Mouse (Mus musculus): ENCODE results near the gene Sec61a1.

- no peak for TF ChIP-seq GATA1 (IDR thresholded peaks at IDR 0.05; ENCODE audit: borderline replicate concordance, low read length)
- TF ChIP-seq FLI1 (IDR thresholded peaks at IDR 0.05; ENCODE audit: low read length), result no peak
Measured at GRCm38 (mm10) chr6:88524056-88524455, 5.4 kb upstream of the Sec61a1 start.
